Mouse (Mus musculus): ENCODE results near the gene Prkch. TPM values are rescaled to one million over a fixed set of nuclear protein-coding genes. Genes with fewer than 3 reads are reported as not detected.

Gene Prkch
- polyA plus RNA-seq, 1 experiment from 2014 or later: 4.7 TPM

GRCm38 (mm10) chr12:73692321-73692720 is 107.7 kb downstream of the Prkch start:
- H3K27ac ChIP-seq (ENCODE audit: low read depth, low read length): no peak overlapping the region
- no peaks in the 10 kb centered on the region for H3K4me1 ChIP-seq (ENCODE audit: control insufficient read depth, insufficient read depth, low read length)
- DNase-seq (ENCODE audit: low spot score) (peak; percentile 44), ATAC-seq (peak; percentile 36; the same call in 1 of the 2 replicates)
- 26% methylated on average over 4 of the region's 4 CpGs for WGBS
- H3K27me3 ChIP-seq (replicated peaks; ENCODE audit: control insufficient read depth, insufficient read depth, low read length): no peaks in the 10 kb centered on the region
- no peak overlapping the region for H3K4me2 ChIP-seq (ENCODE audit: low read length)
- H3K36me3 ChIP-seq (ENCODE audit: control insufficient read depth, insufficient read depth, low read length): no peaks in the 10 kb centered on the region
- H3K4me3 ChIP-seq (ENCODE audit: low read depth, low read length): no peak overlapping the region
- H3K9me3 ChIP-seq (replicated peaks; ENCODE audit: control insufficient read depth, low read length): no peaks in the 10 kb centered on the region
- H3K9ac ChIP-seq (ENCODE audit: low read length): no peak overlapping the region

- Histone ChIP-seq H3K36me3 (ENCODE audit: control insufficient read depth, insufficient read depth, low read length) (no peaks in the 10 kb centered on the region), H3K4me3 (ENCODE audit: low read depth, low read length) (no peak overlapping the region), H3K27ac (ENCODE audit: low read depth, low read length) (no peak overlapping the region), H3K4me1 (ENCODE audit: control insufficient read depth, insufficient read depth, low read length) (no peaks in the 10 kb centered on the region), H3K4me2 (ENCODE audit: low read length) (no peak overlapping the region), H3K9me3 (replicated peaks; ENCODE audit: control insufficient read depth, low read length) (no peaks in the 10 kb centered on the region), H3K9ac (ENCODE audit: low read length) (no peak overlapping the region), H3K27me3 (replicated peaks; ENCODE audit: control insufficient read depth, insufficient read depth, low read length) (no peaks in the 10 kb centered on the region)
- DNase-seq (ENCODE audit: low spot score) (peak; percentile 74), ATAC-seq (peak; percentile 80)
- WGBS: 19% methylated on average over 4 of the region's 4 CpGs
Observed at GRCm38 (mm10) chr12:73693347-73693746, 108.8 kb downstream of the Prkch start.

GRCm38 (mm10) chr12:73694690-73695089 is 110.1 kb downstream of the Prkch start:
- ATAC-seq (no peak), DNase-seq (ENCODE audit: low spot score) (no peak)
- Histone ChIP-seq H3K4me3 (ENCODE audit: low read depth, low read length) (no peak overlapping the region), H3K9me3 (replicated peaks; ENCODE audit: control insufficient read depth, low read length) (no peaks in the 10 kb centered on the region), H3K9ac (ENCODE audit: low read length) (no peak overlapping the region), H3K4me2 (ENCODE audit: low read length) (no peak overlapping the region), H3K4me1 (ENCODE audit: control insufficient read depth, insufficient read depth, low read length) (0 out of 2 replicates have a peak, but pooled peaks cover 3% of the 10 kb centered on the region), H3K36me3 (ENCODE audit: control insufficient read depth, insufficient read depth, low read length) (no peaks in the 10 kb centered on the region), H3K27ac (ENCODE audit: low read depth, low read length) (no peak overlapping the region), H3K27me3 (replicated peaks; ENCODE audit: control insufficient read depth, insufficient read depth, low read length) (no peaks in the 10 kb centered on the region)
- WGBS: 84% methylated on average over 13 of the region's 13 CpGs

GRCm38 (mm10) chr12:73695110-73695509 is 110.5 kb downstream of the Prkch start:
- no peak overlapping the region for H3K4me2 ChIP-seq (ENCODE audit: low read length)
- H3K4me3 ChIP-seq (ENCODE audit: low read depth, low read length): no peak overlapping the region
- WGBS: 81% methylated on average over 16 of the region's 16 CpGs
- no peaks in the 10 kb centered on the region for H3K9me3 ChIP-seq (replicated peaks; ENCODE audit: control insufficient read depth, low read length)
- ATAC-seq (no peak), DNase-seq (ENCODE audit: low spot score) (no peak)
- H3K36me3 ChIP-seq (ENCODE audit: control insufficient read depth, insufficient read depth, low read length): no peaks in the 10 kb centered on the region
- no peak overlapping the region for H3K9ac ChIP-seq (ENCODE audit: low read length)
- no peaks in the 10 kb centered on the region for H3K27me3 ChIP-seq (replicated peaks; ENCODE audit: control insufficient read depth, insufficient read depth, low read length)
- no peak overlapping the region for H3K27ac ChIP-seq (ENCODE audit: low read depth, low read length)
- 0 out of 2 replicates have a peak, but pooled peaks cover 5% of the 10 kb centered on the region for H3K4me1 ChIP-seq (ENCODE audit: control insufficient read depth, insufficient read depth, low read length)

- Histone ChIP-seq H3K9me3 (replicated peaks; ENCODE audit: control insufficient read depth, low read length) (no peaks in the 10 kb centered on the region), H3K4me2 (ENCODE audit: low read length) (no peak overlapping the region), H3K4me3 (ENCODE audit: low read depth, low read length) (no peak overlapping the region), H3K27me3 (replicated peaks; ENCODE audit: control insufficient read depth, insufficient read depth, low read length) (no peaks in the 10 kb centered on the region), H3K4me1 (ENCODE audit: control insufficient read depth, insufficient read depth, low read length) (0 out of 2 replicates have a peak, but pooled peaks cover 7% of the 10 kb centered on the region), H3K27ac (ENCODE audit: low read depth, low read length) (no peak overlapping the region), H3K9ac (ENCODE audit: low read length) (no peak overlapping the region), H3K36me3 (ENCODE audit: control insufficient read depth, insufficient read depth, low read length) (no peaks in the 10 kb centered on the region)
- WGBS: 72% methylated on average over 4 of the region's 4 CpGs
- DNase-seq (ENCODE audit: low spot score) (no peak), ATAC-seq (no peak)
Observed at GRCm38 (mm10) chr12:73696084-73696483, 111.5 kb downstream of the Prkch start.

- H3K36me3 ChIP-seq (ENCODE audit: control insufficient read depth, insufficient read depth, low read length): no peaks in the 10 kb centered on the region
- 78% methylated on average over 4 of the region's 4 CpGs for WGBS
- H3K4me3 ChIP-seq (ENCODE audit: low read depth, low read length): no peak overlapping the region
- ATAC-seq (no peak), DNase-seq (ENCODE audit: low spot score) (no peak)
- H3K4me2 ChIP-seq (ENCODE audit: low read length): no peak overlapping the region
- H3K27ac ChIP-seq (ENCODE audit: low read depth, low read length): no peak overlapping the region
- H3K27me3 ChIP-seq (replicated peaks; ENCODE audit: control insufficient read depth, insufficient read depth, low read length): no peaks in the 10 kb centered on the region
- H3K4me1 ChIP-seq (ENCODE audit: control insufficient read depth, insufficient read depth, low read length): 0 out of 2 replicates have a peak, but pooled peaks cover 7% of the 10 kb centered on the region
- no peaks in the 10 kb centered on the region for H3K9me3 ChIP-seq (replicated peaks; ENCODE audit: control insufficient read depth, low read length)
- H3K9ac ChIP-seq (ENCODE audit: low read length): no peak overlapping the region
Observed at GRCm38 (mm10) chr12:73696946-73697345, 112.3 kb downstream of the Prkch start.

GRCm38 (mm10) chr12:73698436-73698835 is 113.8 kb downstream of the Prkch start:
- 0 out of 2 replicates have a peak, but pooled peaks cover 7% of the 10 kb centered on the region for H3K4me1 ChIP-seq (ENCODE audit: control insufficient read depth, insufficient read depth, low read length)
- WGBS: 83% methylated on average over 5 of the region's 5 CpGs
- no peak overlapping the region for H3K27ac ChIP-seq (ENCODE audit: low read depth, low read length)
- no peak overlapping the region for H3K9ac ChIP-seq (ENCODE audit: low read length)
- no peaks in the 10 kb centered on the region for H3K36me3 ChIP-seq (ENCODE audit: control insufficient read depth, insufficient read depth, low read length)
- H3K9me3 ChIP-seq (replicated peaks; ENCODE audit: control insufficient read depth, low read length): no peaks in the 10 kb centered on the region
- no peaks in the 10 kb centered on the region for H3K27me3 ChIP-seq (replicated peaks; ENCODE audit: control insufficient read depth, insufficient read depth, low read length)
- DNase-seq (ENCODE audit: low spot score) (no peak), ATAC-seq (no peak)
- no peak overlapping the region for H3K4me2 ChIP-seq (ENCODE audit: low read length)
- no peak overlapping the region for H3K4me3 ChIP-seq (ENCODE audit: low read depth, low read length)

- H3K4me1 ChIP-seq (ENCODE audit: control insufficient read depth, insufficient read depth, low read length): 0 out of 2 replicates have a peak, but pooled peaks cover 7% of the 10 kb centered on the region
- H3K27me3 ChIP-seq (replicated peaks; ENCODE audit: control insufficient read depth, insufficient read depth, low read length): no peaks in the 10 kb centered on the region
- 84% methylated on average over 8 of the region's 8 CpGs for WGBS
- no peak overlapping the region for H3K4me2 ChIP-seq (ENCODE audit: low read length)
- no peak overlapping the region for H3K9ac ChIP-seq (ENCODE audit: low read length)
- DNase-seq (ENCODE audit: low spot score) (no peak), ATAC-seq (no peak)
- no peak overlapping the region for H3K27ac ChIP-seq (ENCODE audit: low read depth, low read length)
- no peak overlapping the region for H3K4me3 ChIP-seq (ENCODE audit: low read depth, low read length)
- H3K36me3 ChIP-seq (ENCODE audit: control insufficient read depth, insufficient read depth, low read length): no peaks in the 10 kb centered on the region
- H3K9me3 ChIP-seq (replicated peaks; ENCODE audit: control insufficient read depth, low read length): no peaks in the 10 kb centered on the region
Observed at GRCm38 (mm10) chr12:73698841-73699240, 114.2 kb downstream of the Prkch start.

- ATAC-seq: 0 out of 2 replicates have a peak, but pooled peaks have one; percentile 7
- Histone ChIP-seq H3K9ac (ENCODE audit: low read length) (no peak overlapping the region), H3K36me3 (ENCODE audit: control insufficient read depth, insufficient read depth, low read length) (no peaks in the 10 kb centered on the region), H3K4me3 (ENCODE audit: low read depth, low read length) (no peak overlapping the region), H3K27ac (ENCODE audit: low read depth, low read length) (0 out of 2 replicates have a peak overlapping the region, but pooled peaks have one; percentile 33), H3K27me3 (replicated peaks; ENCODE audit: control insufficient read depth, insufficient read depth, low read length) (no peaks in the 10 kb centered on the region), H3K9me3 (replicated peaks; ENCODE audit: control insufficient read depth, low read length) (no peaks in the 10 kb centered on the region), H3K4me1 (ENCODE audit: control insufficient read depth, insufficient read depth, low read length) (0 out of 2 replicates have a peak, but pooled peaks cover 7% of the 10 kb centered on the region), H3K4me2 (ENCODE audit: low read length) (no peak overlapping the region)
- peak; percentile 56 for DNase-seq (ENCODE audit: low spot score)
- 60% methylated on average over 17 of the region's 17 CpGs for WGBS
Observed at GRCm38 (mm10) chr12:73699471-73700186, 115.0 kb downstream of the Prkch start.
